Mouse (Mus musculus) heart, postnatal 0 days (tissue): ENCODE results near the gene Zfp945.

Experiments used
- CTCF ChIP-seq: IDR thresholded peaks from 2 replicates; pipeline ENCODE4 v1.5.1; 2016; ENCODE audit warnings: antibody characterized with exemption, control low read depth, low read depth
- EP300 ChIP-seq: IDR thresholded peaks from 2 replicates; pipeline ENCODE4 v1.6.1; 2016; ENCODE audit warnings: antibody characterized with exemption, low read depth

DNA sequence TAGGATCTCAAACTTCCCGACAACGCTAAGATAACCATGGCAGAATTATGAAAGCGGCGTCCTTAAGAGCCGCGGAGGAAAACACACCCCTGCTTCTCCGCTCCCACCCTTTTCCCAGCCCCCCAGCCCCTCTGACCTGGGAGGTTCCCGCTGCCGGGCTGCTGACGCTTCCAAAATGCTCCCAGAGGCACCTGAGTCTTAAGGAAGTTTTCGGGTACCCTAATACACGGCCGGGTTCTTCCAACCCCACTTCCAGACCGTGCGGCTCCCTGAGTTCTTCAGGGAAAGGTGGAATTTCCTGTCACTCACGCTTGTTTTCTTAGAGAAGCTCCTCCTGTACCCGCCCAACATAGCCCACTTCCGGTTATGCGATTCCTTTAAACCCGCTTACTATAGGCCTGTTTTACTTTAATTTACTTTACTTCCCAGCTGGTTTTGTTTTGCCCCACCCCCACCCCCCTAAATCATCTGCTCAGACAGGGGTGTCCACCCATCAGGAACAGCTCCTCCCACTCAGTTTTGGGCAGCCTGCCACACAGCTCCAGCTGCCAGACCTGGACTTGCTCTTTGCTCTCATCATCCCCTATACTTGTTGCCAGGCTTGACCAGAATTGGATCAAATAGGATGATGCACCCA lies at the start of gene Zfp945:
- TF ChIP-seq CTCF (no peak), EP300 (no peak)
